17 mouse cellular contexts compared by ENCODE assay signal in genomic region chr3:95931471-95931870, GRCm38 (mm10). TPM values are rescaled to one million over a fixed set of nuclear protein-coding genes. Genes with fewer than 3 reads are reported as not detected.
DNase-seq lines count a peak whose midpoint lies in the region; ATAC-seq and TF ChIP-seq lines count a peak whose summit lies in the region.
"Had no signal": no experiment of that assay in that cellular context is flagged by ENCODE, and none has a peak within 500 bp of the region (broad histone marks: within the 10 kb centered on the region; RNA-seq: fewer than 3 reads in every experiment).

No protein-coding gene starts in this region.

- no peak for DNase-seq in kidney, adult 2 months
- no peak for DNase-seq in retina, embryonic 14.5 days (ENCODE audit: low spot score)
- no peak for DNase-seq in urinary bladder, postnatal 10 days (ENCODE audit: low spot score)
- DNase-seq: cerebellum, adult 18-20 months; gastrocnemius, postnatal 10 days; heart, postnatal 4 days; kidney, postnatal 36 days; right cerebral cortex, postnatal 25 days; thymus, adult 18-20 months had no signal

- H3K4me1 ChIP-seq in erythroblast, embryonic 14.5 days (ENCODE audit: control insufficient read depth), result peaks cover 35% of the 10 kb centered on the region
- 0 out of 2 replicates have a peak, but pooled peaks cover 7% of the 10 kb centered on the region for H3K4me1 ChIP-seq in kidney, embryonic 14.5 days (ENCODE audit: control insufficient read depth, insufficient read depth, low read length)
- H3K4me1 ChIP-seq in kidney, adult 2 months (ENCODE audit: control insufficient read depth, insufficient read depth, low read length), result peaks cover 10% of the 10 kb centered on the region
- H3K4me1 ChIP-seq in neural tube, embryonic 12.5 days, result peaks cover 13% of the 10 kb centered on the region
- H3K4me1 ChIP-seq in neural tube, embryonic 15.5 days, result peaks cover 16% of the 10 kb centered on the region; the same call in 1 of the 2 replicates

- TF ChIP-seq POLR2A in kidney, adult 2 months (IDR thresholded peaks at IDR 0.05; ENCODE audit: low read depth, low read length), result no peak

- H3K4me2 ChIP-seq in kidney, embryonic 14.5 days (replicated peaks; ENCODE audit: low read depth, low read length), result 0 out of 2 replicates have a peak overlapping the region, but pooled peaks have one; percentile 5
- H3K4me2 ChIP-seq in neural tube, embryonic 12.5 days (replicated peaks), result peak overlapping the region; percentile 72; the same call in 1 of the 2 replicates
- H3K4me2 ChIP-seq in neural tube, embryonic 15.5 days, result no peak overlapping the region

- H3K4me3 ChIP-seq in erythroblast, embryonic 14.5 days (replicated peaks), result peak overlapping the region; percentile 97
- H3K4me3 ChIP-seq in kidney, embryonic 14.5 days (ENCODE audit: low read length), result no peak overlapping the region
- no peak overlapping the region for H3K4me3 ChIP-seq in kidney, adult 2 months (ENCODE audit: insufficient read depth, low read depth, low read length)
- H3K4me3 ChIP-seq in neural tube, embryonic 12.5 days, result no peak overlapping the region
- no peak overlapping the region for H3K4me3 ChIP-seq in neural tube, embryonic 15.5 days (replicated peaks)

- 94% methylated on average over 1 of the region's 1 CpGs for WGBS in kidney, embryonic 14.5 days
- 90% methylated on average over 1 of the region's 1 CpGs for WGBS in kidney, adult 2 months
- WGBS in neural tube, embryonic 12.5 days, result 91% methylated on average over 1 of the region's 1 CpGs
- 85% methylated on average over 1 of the region's 1 CpGs for WGBS in neural tube, embryonic 15.5 days

- 0 out of 2 replicates have a peak overlapping the region, but pooled peaks have one; percentile 99 for H3K9ac ChIP-seq in kidney, embryonic 14.5 days (ENCODE audit: low read depth, low read length)
- no peak overlapping the region for H3K9ac ChIP-seq in neural tube, embryonic 12.5 days
- no peak overlapping the region for H3K9ac ChIP-seq in neural tube, embryonic 15.5 days (replicated peaks)
- H3K9ac ChIP-seq: limb, embryonic 15.5 days had no signal

- no peaks in the 10 kb centered on the region for H3K9me3 ChIP-seq in erythroblast, embryonic 14.5 days (ENCODE audit: control insufficient read depth, low read length)
- no peaks in the 10 kb centered on the region for H3K9me3 ChIP-seq in kidney, embryonic 14.5 days (ENCODE audit: control insufficient read depth, low read length)
- H3K9me3 ChIP-seq in neural tube, embryonic 12.5 days, result no peaks in the 10 kb centered on the region
- no peaks in the 10 kb centered on the region for H3K9me3 ChIP-seq in neural tube, embryonic 15.5 days (replicated peaks)
- H3K9me3 ChIP-seq: intestine, embryonic 15.5 days; limb, embryonic 15.5 days; megakaryocyte, embryonic 14.5 days had no signal

- H3K27me3 ChIP-seq in erythroblast, embryonic 14.5 days (ENCODE audit: control insufficient read depth), result no peaks in the 10 kb centered on the region
- H3K27me3 ChIP-seq in kidney, embryonic 14.5 days (ENCODE audit: control insufficient read depth, insufficient read depth, low read length), result no peaks in the 10 kb centered on the region
- no peaks in the 10 kb centered on the region for H3K27me3 ChIP-seq in kidney, adult 2 months (replicated peaks; ENCODE audit: control insufficient read depth, insufficient read depth, low read length)
- no peaks in the 10 kb centered on the region for H3K27me3 ChIP-seq in neural tube, embryonic 12.5 days (replicated peaks)
- no peaks in the 10 kb centered on the region for H3K27me3 ChIP-seq in neural tube, embryonic 15.5 days (replicated peaks)
- H3K27me3 ChIP-seq: intestine, embryonic 15.5 days; limb, embryonic 15.5 days; megakaryocyte, embryonic 14.5 days had no signal

- no peak for TF ChIP-seq CTCF in kidney, adult 2 months (conservative IDR thresholded peaks at IDR 0.05; ENCODE audit: insufficient read depth, insufficient read length, low read depth, low read length)

- ATAC-seq in erythroblast, adult 5-6 weeks (replicated peaks; ENCODE audit: low FRiP score, poor library complexity, severe bottlenecking), result no peak
- no peak for ATAC-seq in kidney, embryonic 14.5 days (ENCODE audit: low FRiP score, low TSS enrichment)
- ATAC-seq in neural tube, embryonic 12.5 days (ENCODE audit: low FRiP score, low read depth), result no peak
- ATAC-seq in neural tube, embryonic 15.5 days (ENCODE audit: low FRiP score), result no peak
- ATAC-seq: intestine, embryonic 15.5 days had no signal

- peaks cover 47% of the 10 kb centered on the region for H3K36me3 ChIP-seq in erythroblast, embryonic 14.5 days (ENCODE audit: control insufficient read depth)
- H3K36me3 ChIP-seq in kidney, embryonic 14.5 days (ENCODE audit: control insufficient read depth, insufficient read depth, low read length), result peaks cover 23% of the 10 kb centered on the region
- 0 out of 2 replicates have a peak, but pooled peaks cover 1% of the 10 kb centered on the region for H3K36me3 ChIP-seq in kidney, adult 2 months (ENCODE audit: control insufficient read depth, insufficient read depth, low read length)
- H3K36me3 ChIP-seq in neural tube, embryonic 12.5 days, result peaks cover 26% of the 10 kb centered on the region
- H3K36me3 ChIP-seq in neural tube, embryonic 15.5 days, result peaks cover 15% of the 10 kb centered on the region

- H3K27ac ChIP-seq in kidney, embryonic 14.5 days (ENCODE audit: low read depth, low read length), result no peak overlapping the region
- H3K27ac ChIP-seq in kidney, adult 2 months (ENCODE audit: insufficient read depth, low read depth, low read length), result no peak overlapping the region
- no peak overlapping the region for H3K27ac ChIP-seq in neural tube, embryonic 12.5 days
- no peak overlapping the region for H3K27ac ChIP-seq in neural tube, embryonic 15.5 days (replicated peaks)
- H3K27ac ChIP-seq: intestine, embryonic 15.5 days; limb, embryonic 15.5 days had no signal

RNA-seq across cellular contexts. Expression of gene Anp32e, which starts 2.4 kb away (rescaled TPM):
- polyA plus RNA-seq in erythroblast, embryonic 14.5 days (2012), result 32.3 and 36.6 TPM in 2 replicates
- total RNA-seq in erythroblast, adult 5-6 weeks (2015; ENCODE audit: low replicate concordance), result 37.6 and 46.3 TPM in 2 replicates
- 212 and 278 TPM in 2 replicates for total RNA-seq in erythroblast, adult 5-6 weeks (2017; ENCODE audit: low replicate concordance)
- 78.3 and 89.0 TPM in 2 replicates for polyA plus RNA-seq in kidney, embryonic 14.5 days (2014; fragmentation: Nextera tagmentation; extraction: Ambion mirVana)
- 13.0 and 18.5 TPM in 2 replicates for polyA plus RNA-seq in kidney, adult 2 months (2012; rRNA removed)
- 277 and 278 TPM in 2 replicates for polyA plus RNA-seq in neural tube, embryonic 12.5 days (2016; fragmentation: Nextera tagmentation; extraction: Ambion mirVana)
- 99.6 and 157 TPM in 2 replicates for polyA plus RNA-seq in neural tube, embryonic 15.5 days (2015; fragmentation: Nextera tagmentation; extraction: Ambion mirVana)

RNA-seq across cellular contexts. Expression of gene Car14, which starts 27.0 kb away (rescaled TPM):
- polyA plus RNA-seq in erythroblast, embryonic 14.5 days (2012), result not detected in 2 replicates
- not detected in 2 replicates for total RNA-seq in erythroblast, adult 5-6 weeks (2015; ENCODE audit: low replicate concordance)
- total RNA-seq in erythroblast, adult 5-6 weeks (2017; ENCODE audit: low replicate concordance), result not detected in 2 replicates
- 21.0 and 25.9 TPM in 2 replicates for polyA plus RNA-seq in kidney, embryonic 14.5 days (2014; fragmentation: Nextera tagmentation; extraction: Ambion mirVana)
- 206 TPM in 2 replicates for polyA plus RNA-seq in kidney, adult 2 months (2012; rRNA removed)
- polyA plus RNA-seq in neural tube, embryonic 12.5 days (2016; fragmentation: Nextera tagmentation; extraction: Ambion mirVana), result 8.6 and 9.3 TPM in 2 replicates
- polyA plus RNA-seq in neural tube, embryonic 15.5 days (2015; fragmentation: Nextera tagmentation; extraction: Ambion mirVana), result 1.3 and 1.8 TPM in 2 replicates

RNA-seq across cellular contexts. Expression of gene Aph1a, which starts 37.7 kb away (rescaled TPM):
- polyA plus RNA-seq in erythroblast, embryonic 14.5 days (2012), result 3.5 and 4.3 TPM in 2 replicates
- total RNA-seq in erythroblast, adult 5-6 weeks (2015; ENCODE audit: low replicate concordance), result 8.8 and 13.1 TPM in 2 replicates
- total RNA-seq in erythroblast, adult 5-6 weeks (2017; ENCODE audit: low replicate concordance), result 6.1 and 9.8 TPM in 2 replicates
- polyA plus RNA-seq in kidney, embryonic 14.5 days (2014; fragmentation: Nextera tagmentation; extraction: Ambion mirVana), result 40.4 and 83.2 TPM in 2 replicates
- 177 and 182 TPM in 2 replicates for polyA plus RNA-seq in kidney, adult 2 months (2012; rRNA removed)
- 26.9 and 36.5 TPM in 2 replicates for polyA plus RNA-seq in neural tube, embryonic 12.5 days (2016; fragmentation: Nextera tagmentation; extraction: Ambion mirVana)
- polyA plus RNA-seq in neural tube, embryonic 15.5 days (2015; fragmentation: Nextera tagmentation; extraction: Ambion mirVana), result 31.0 and 39.5 TPM in 2 replicates

RNA-seq across cellular contexts. Expression of gene BC028528, which starts 39.7 kb away (rescaled TPM):
- polyA plus RNA-seq in erythroblast, embryonic 14.5 days (2012), result not detected in 2 replicates
- total RNA-seq in erythroblast, adult 5-6 weeks (2015; ENCODE audit: low replicate concordance), result 19.0 and 37.9 TPM in 2 replicates
- 7.0 and 15.9 TPM in 2 replicates for total RNA-seq in erythroblast, adult 5-6 weeks (2017; ENCODE audit: low replicate concordance)
- 33.6 and 35.6 TPM in 2 replicates for polyA plus RNA-seq in kidney, embryonic 14.5 days (2014; fragmentation: Nextera tagmentation; extraction: Ambion mirVana)
- polyA plus RNA-seq in kidney, adult 2 months (2012; rRNA removed), result 5.7 and 8.1 TPM in 2 replicates
- polyA plus RNA-seq in neural tube, embryonic 12.5 days (2016; fragmentation: Nextera tagmentation; extraction: Ambion mirVana), result 13.1 and 13.5 TPM in 2 replicates
- polyA plus RNA-seq in neural tube, embryonic 15.5 days (2015; fragmentation: Nextera tagmentation; extraction: Ambion mirVana), result 23.8 and 25.3 TPM in 2 replicates

RNA-seq across cellular contexts. Expression of gene Ciart, which starts 49.4 kb away (rescaled TPM):
- 0.05 and 0.33 TPM in 2 replicates for polyA plus RNA-seq in erythroblast, embryonic 14.5 days (2012)
- not detected in 2 replicates for total RNA-seq in erythroblast, adult 5-6 weeks (2015; ENCODE audit: low replicate concordance)
- not detected in 2 replicates for total RNA-seq in erythroblast, adult 5-6 weeks (2017; ENCODE audit: low replicate concordance)
- polyA plus RNA-seq in kidney, embryonic 14.5 days (2014; fragmentation: Nextera tagmentation; extraction: Ambion mirVana), result 4.0 and 5.3 TPM in 2 replicates
- polyA plus RNA-seq in kidney, adult 2 months (2012; rRNA removed), result 5.1 and 6.0 TPM in 2 replicates
- 4.7 and 4.8 TPM in 2 replicates for polyA plus RNA-seq in neural tube, embryonic 12.5 days (2016; fragmentation: Nextera tagmentation; extraction: Ambion mirVana)
- polyA plus RNA-seq in neural tube, embryonic 15.5 days (2015; fragmentation: Nextera tagmentation; extraction: Ambion mirVana), result 4.3 and 4.5 TPM in 2 replicates
